Mouse (Mus musculus): ENCODE data around the gene Ppp1r9a. TPM values are rescaled to one million over a fixed set of nuclear protein-coding genes. Genes with fewer than 3 reads are reported as not detected.
A peak's percentile ranks its signal among the peaks of the same experiment; 100 is the strongest.
"Not testable (repeated sequence)": the region's sequence is repeated elsewhere in the genome, so short reads cannot be mapped to it uniquely, and the experiment has no call there.

Gene Ppp1r9a
- 100 to 1,000 TPM; 171 TPM for total RNA-seq (2021)
- long read RNA-seq, experiment 1, full-length matches to known transcripts = 7 of 33 reads
- long read RNA-seq, experiment 1, partial matches to known transcripts = 3 of 33 reads
- long read RNA-seq, experiment 1, other reads (novel, unspliced or antisense) = 23 of 33 reads
- long read RNA-seq, experiment 2, full-length matches to known transcripts = 18 of 66 reads
- long read RNA-seq, experiment 2, partial matches to known transcripts = 13 of 66 reads
- long read RNA-seq, experiment 2, other reads (novel, unspliced or antisense) = 35 of 66 reads

DNA sequence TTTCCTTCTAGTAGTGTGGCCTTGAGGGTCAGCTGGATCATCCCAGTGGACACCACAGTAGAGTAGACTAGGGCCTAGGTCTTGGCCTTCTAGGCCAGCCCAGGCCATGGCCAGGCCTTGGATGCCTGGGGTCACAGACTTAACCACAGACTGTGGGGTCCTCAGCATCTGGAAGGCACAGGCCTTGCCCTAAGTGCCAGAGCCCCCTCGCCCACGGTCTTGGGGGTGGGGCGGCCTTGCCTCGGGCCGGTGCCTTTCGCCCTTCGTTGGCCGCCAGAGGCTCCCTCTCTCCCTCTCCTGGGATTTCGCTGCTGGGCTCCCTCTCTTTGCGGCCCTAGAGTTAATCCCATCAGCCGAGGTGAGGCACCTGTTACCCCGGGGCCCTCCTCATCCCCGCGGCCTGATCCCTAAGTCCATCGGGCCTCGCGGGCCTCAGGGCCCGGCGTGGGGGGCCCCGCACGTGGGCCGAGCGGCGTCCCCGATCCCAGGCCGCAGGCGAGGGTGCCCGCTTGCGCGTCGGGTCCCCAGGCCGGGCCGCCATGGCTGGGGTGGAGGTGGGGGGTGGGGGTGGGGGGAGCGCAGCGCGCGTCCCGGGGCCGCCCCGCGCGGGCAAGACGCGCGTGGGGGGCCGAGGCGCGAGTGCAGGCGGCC, at the start of gene Ppp1r9a:
Gene Ppp1r9a, plus strand, starts transcription at position 244 of the 651 bp plus-strand sequence.
- peak; percentile 65 for TF ChIP-seq CTCF (conservative IDR thresholded peaks at IDR 0.05)
- H3K4me3 ChIP-seq = peak within 1 kb of the TSS; percentile 90
- peak; percentile 23 to 37 for DNase-seq (ENCODE audit: low spot score in 2 of 2)
- peak within 1 kb of the TSS; percentile 97 for H3K27ac ChIP-seq

DNA sequence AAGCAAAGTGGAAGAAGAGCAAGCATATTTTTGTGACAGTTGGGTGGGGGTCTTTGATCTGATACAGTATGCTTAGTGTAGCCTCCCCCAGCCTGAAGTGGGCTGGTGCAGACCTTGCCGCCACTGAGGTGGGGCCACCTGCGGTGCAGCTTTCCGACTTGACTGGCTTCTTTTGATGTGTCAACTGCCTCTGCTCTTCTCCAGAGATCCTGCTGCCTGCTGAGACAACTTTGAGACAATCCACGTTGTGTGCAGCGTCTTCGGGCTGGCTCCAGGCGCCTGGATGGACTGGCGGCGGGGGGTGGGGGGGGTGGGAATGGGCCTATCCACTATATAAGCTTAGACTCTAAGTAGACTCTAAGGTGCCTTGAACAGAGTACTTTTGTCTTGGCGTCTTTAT, 47.5 kb upstream of the Ppp1r9a start:
- TF ChIP-seq CTCF (conservative IDR thresholded peaks at IDR 0.05) = no peak
- no peak for DNase-seq (ENCODE audit: low spot score in 2 of 2)
- Histone ChIP-seq H3K4me3 (no peak overlapping the region), H3K27ac (no peak overlapping the region)

DNA sequence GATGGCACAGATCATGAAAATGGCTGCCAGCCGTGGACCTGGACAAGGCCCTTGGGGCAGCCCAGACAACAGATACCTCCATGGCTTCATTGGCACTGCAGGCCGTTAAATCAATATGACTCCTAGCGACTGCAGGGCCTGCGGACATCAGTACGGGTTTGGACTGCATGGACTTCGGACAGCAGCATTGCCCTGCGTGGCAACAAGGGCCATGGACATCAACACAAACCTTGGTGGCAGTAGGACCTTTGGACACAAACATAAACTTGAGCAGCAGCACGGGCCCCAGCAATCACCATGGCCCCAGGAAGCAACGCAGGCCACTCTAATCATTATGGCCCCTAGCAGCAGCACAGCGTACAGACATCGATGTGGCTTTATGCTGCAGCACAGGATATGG, 45.8 kb upstream of the Ppp1r9a start:
- Histone ChIP-seq H3K27ac (no peak overlapping the region), H3K4me3 (no peak overlapping the region)
- TF ChIP-seq CTCF (conservative IDR thresholded peaks at IDR 0.05) = no peak
- no peak for DNase-seq (ENCODE audit: low spot score in 2 of 2)

DNA sequence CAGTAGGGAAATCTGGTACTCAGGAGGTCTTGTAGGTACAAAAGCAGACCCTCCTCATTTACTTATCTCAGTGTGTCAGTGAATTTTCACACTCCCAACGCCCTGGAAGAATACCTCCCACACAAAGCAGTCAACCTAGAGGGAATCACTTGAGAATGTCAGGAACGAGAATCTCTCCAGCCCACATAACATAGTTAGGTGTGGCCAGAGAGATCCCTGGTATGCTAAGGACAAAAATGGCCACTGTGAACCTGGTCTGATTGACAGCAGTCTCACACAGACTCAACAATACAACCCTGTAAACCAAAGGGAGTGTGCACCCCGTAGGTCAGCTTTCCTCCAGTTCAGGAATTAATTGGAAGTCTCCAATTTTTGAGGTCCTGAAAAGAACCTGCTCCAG, 18.4 kb upstream of the Ppp1r9a start:
- DNase-seq (ENCODE audit: low spot score in 2 of 2) = no peak
- TF ChIP-seq CTCF (conservative IDR thresholded peaks at IDR 0.05) = no peak
- H3K4me3 ChIP-seq = no peak overlapping the region
- H3K27ac ChIP-seq = no peak overlapping the region

DNA sequence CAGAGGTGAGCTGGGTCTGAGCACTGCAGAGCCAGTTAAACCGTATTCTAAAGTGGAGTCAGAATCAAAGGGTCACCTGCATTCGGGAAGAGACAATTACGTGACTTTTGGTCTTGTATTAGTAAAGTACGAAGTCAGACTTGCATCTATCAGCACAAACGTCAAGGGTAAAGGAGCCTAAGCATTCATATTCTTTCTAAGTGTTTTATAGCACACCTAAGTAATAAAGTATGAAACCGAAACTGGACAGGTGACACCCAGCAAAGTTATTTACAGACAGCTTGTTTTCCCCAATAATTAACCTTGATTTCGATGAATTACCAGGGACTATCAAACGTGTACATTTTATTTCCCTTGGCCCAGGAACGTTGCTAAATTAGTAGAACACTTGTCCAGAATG, 13.2 kb upstream of the Ppp1r9a start:
- DNase-seq (ENCODE audit: low spot score in 2 of 2) = no peak
- TF ChIP-seq CTCF (conservative IDR thresholded peaks at IDR 0.05) = no peak
- H3K4me3 ChIP-seq = no peak overlapping the region

DNA sequence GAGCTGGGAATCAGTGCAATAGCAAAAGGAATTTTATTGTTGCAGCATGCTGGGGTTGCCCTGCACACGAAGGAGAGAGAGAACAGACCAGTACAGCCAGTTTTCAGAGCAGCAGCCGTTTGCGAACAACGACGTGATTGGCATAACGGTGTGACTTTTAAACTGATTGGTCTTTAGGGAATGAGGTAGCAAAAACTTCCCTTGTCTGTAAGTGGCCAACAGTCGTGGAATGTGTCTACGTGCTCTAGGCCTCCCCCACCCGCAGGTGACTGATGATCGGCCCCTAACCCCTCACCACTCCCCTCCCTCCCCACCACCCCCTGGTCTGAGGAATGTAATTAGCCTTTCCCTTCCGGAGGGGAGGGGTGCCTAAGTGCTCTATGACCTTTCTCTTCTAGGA, 10.3 kb upstream of the Ppp1r9a start:
- no peak overlapping the region for H3K27ac ChIP-seq
- no peak overlapping the region for H3K4me3 ChIP-seq
- TF ChIP-seq CTCF (conservative IDR thresholded peaks at IDR 0.05) = no peak
- DNase-seq (ENCODE audit: low spot score in 2 of 2) = no peak

More for the DNA sequence above, 13.2 kb upstream of the Ppp1r9a start:
- H3K27ac ChIP-seq = no peak overlapping the region

DNA sequence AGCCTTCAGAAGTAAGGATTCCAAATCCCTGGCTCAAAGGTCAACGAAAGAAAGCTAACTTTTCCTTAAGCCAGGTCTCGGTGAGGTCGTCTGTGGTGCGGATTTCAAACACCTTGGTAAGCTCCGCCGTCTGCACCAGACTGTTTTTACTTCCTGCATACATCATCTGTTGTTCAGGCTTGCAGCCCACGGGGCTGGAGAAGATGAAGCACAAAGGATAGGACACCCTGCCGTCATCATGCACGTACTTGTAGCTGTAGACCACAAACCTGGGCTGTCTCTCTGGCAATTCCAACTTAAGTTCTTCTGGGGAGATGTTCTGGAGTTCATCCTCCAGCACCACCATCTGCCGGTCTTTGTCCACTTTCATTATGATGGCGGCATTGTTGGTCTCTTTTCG, 9.4 kb upstream of the Ppp1r9a start:
- not testable (repeated sequence) for DNase-seq (ENCODE audit: low spot score in 2 of 2); H3K27ac ChIP-seq; H3K4me3 ChIP-seq

DNA sequence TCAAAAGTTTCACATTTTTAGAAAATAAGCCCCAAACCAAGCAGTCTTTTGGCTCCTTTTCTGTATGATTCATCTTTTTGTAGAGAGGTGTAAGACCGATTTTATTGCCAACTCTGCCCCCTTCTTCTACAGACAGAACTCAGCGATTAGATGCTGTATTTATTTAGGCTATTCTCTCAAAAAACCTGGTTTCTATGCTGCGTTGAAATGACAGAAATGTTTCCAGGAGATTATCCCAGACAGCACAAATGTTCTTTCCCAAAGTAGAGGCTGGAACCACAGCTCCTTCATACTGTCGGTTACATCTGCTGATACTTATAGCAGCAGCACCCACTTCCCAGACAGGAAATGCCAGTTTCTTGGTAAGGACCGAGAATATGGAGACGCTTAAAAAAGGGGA, 2.8 kb upstream of the Ppp1r9a start:
- Histone ChIP-seq H3K27ac (no peak overlapping the region), H3K4me3 (no peak overlapping the region)
- no peak for DNase-seq (ENCODE audit: low spot score in 2 of 2)
- no peak for TF ChIP-seq CTCF (conservative IDR thresholded peaks at IDR 0.05)

DNA sequence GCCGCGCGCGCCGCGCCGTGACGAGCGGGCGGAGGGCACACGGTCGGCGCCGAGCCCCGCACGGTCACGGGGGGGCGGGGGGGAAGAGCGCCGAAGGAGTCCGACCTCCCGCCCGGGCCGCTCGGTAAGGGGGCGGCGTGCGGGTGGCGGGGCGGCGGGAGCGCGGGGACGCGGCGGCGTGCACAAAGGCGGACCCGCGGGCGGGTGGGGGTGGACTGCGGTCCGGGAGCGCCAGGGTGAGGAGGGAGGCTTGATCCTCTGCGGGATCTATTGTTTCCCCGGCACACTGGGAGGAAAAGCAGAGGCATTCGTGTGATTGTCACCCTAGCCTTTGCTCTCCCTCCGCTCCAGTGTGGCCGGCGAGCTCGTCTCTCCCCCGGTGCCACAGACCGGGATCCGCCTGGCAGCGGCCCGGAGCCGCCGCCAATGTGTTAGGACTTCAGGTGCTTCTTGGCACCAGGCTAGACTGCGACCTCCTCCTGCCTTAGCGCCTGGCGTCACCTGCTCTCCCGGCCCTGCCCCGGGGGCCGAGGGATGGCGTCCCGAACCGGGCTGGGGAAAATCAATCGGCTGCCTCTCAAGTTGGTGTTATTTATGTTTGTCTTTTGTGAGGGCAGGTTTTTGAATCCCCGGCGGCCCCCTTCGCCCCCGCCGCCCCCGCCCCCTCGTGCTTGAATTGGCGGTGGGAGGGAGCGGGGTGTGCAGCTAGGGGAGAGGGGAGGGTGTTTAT, 773 bp downstream of the Ppp1r9a start:
- Histone ChIP-seq H3K4me3 (peak overlapping the region; percentile 90), H3K27ac (peak overlapping the region; percentile 97)
- DNase-seq (ENCODE audit: low spot score in 2 of 2) = peak; percentile 23 to 32
- no peak for TF ChIP-seq CTCF (conservative IDR thresholded peaks at IDR 0.05)

DNA sequence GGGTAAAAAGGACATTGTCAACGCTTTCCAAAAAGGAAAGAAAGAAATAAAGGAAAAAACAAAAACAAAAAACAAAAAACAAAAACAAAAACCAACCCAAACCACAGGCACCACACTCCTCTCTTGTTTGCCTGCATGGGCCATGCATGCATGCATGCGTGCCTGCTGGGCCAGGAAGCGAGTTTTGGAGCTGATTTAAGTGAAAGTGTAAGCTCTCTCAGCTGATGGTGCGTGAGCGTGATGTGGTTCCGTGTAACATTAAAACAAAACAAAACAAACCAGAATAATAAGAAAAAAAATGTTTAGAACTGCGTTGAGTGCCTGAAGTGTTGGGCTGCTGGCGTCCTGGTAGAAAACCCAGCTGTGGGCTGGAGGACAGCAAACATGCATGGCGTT, 1.3 kb downstream of the Ppp1r9a start:
- H3K27ac ChIP-seq = peak overlapping the region; percentile 97
- TF ChIP-seq CTCF (conservative IDR thresholded peaks at IDR 0.05) = no peak
- peak in 1 of 2 experiments; percentile 23 for DNase-seq (ENCODE audit: low spot score in 2 of 2)
- peak overlapping the region; percentile 90 for H3K4me3 ChIP-seq

DNA sequence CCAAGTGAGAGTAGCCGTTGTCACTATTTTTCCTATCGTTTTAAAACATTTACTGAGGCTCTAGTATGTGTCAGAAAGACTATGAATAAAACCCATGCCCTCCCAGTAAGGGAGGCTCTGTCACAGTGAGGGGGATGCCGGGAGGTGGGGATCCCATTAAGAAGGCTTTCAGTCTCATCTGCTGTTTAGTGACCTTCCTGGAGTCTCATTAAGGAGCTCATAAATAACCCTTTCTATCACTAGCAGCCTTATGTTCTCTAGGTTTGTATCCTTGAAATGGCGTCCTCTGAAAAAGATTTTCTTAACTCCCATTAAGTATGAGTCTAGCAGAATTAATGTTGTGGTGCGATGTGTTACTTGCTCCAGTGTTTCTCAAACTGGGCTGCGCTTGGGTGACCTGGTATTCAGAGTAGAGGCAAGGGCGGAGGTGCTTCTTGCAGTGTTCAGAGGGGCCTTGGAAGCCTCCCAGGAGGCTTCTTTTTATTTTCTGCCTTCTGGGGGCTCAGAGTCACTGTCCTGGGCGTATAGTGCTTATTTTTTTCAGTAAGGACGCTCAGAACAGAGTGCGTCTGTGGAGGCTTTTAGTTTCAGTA, 7.4 kb downstream of the Ppp1r9a start:
- no peak for TF ChIP-seq CTCF (conservative IDR thresholded peaks at IDR 0.05)
- Histone ChIP-seq H3K27ac (no peak overlapping the region), H3K4me3 (no peak overlapping the region)
- no peak for DNase-seq (ENCODE audit: low spot score in 2 of 2)

DNA sequence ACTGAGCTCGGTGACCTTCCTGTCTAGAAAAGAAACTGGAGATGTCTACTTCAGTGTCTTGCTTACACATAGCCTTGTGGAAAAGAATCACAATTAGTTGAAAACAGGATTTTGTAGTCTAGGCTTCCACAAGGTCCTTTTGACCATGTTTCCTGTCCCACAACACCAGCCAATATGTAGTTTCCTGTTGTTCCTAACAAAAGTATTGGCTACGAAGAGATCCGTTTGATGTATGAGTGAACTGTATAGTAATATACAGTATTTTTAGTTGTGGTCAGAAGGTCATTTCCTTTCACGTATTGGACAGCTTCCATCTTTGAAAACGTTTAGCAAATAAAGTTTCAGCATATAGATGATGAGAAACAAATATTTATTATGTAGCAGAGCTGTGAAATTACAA, 15.8 kb downstream of the Ppp1r9a start:
- no peak overlapping the region for H3K27ac ChIP-seq
- no peak overlapping the region for H3K4me3 ChIP-seq
- no peak for TF ChIP-seq CTCF (conservative IDR thresholded peaks at IDR 0.05)
- DNase-seq (ENCODE audit: low spot score in 2 of 2) = no peak

DNA sequence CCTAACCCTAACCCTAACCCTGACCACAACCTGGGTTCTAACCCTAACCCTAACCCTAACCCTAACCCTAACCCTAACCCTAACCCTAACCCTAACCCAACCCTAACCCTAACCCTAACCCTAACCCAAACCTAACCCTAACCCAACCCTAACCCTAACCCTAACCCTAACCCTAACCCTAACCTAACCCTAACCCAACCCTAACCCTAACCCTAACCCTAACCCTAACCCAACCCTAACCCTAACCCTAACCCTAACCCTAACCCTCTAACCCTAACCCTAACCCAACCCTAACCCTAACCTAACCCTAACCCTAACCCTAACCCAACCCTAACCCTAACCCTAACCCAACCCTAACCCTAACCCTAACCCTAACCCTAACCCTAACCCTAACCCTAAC, 21.1 kb downstream of the Ppp1r9a start:
- DNase-seq (ENCODE audit: low spot score in 2 of 2) = not testable (repeated sequence)

More for the DNA sequence above, 21.1 kb downstream of the Ppp1r9a start:
- not testable (repeated sequence) for H3K27ac ChIP-seq, H3K4me3 ChIP-seq
